Mouse (Mus musculus) kidney, adult 2 months (tissue): Measurements from ENCODE around the gene Olfr1133.

Experiments
- CTCF ChIP-seq: fragments of 200-500 bp; conservative IDR thresholded peaks from 2 replicates; pipeline ENCODE4 v1.5.1; 2011; ENCODE audit warnings: low read depth, mild to moderate bottlenecking, control low read depth, low read length, moderate library complexity, mixed read lengths; ENCODE audit not compliant: insufficient read depth, insufficient read length
- POLR2A ChIP-seq: fragments of 200-500 bp; IDR thresholded peaks from one replicate; pipeline ENCODE4 v1.6.1; 2011; ENCODE audit warnings: low read depth, low read length, control low read depth

DNA sequence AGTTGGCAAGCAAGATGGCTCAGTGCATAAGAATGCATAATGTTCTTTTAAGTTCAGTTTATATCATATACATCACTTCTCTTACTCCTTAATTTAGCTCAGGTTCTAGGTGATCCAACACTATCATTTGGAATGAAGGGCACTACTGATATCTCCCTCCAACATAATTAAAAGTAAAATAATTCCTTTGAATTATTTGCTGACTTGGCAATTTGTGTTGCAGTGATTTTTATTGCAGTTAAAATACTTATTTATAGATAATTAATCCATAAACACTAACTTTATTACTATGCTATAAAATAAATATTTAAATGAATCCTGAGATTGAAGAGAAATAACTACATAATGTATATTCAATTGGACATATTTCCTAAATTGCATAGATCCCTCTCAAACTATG is 4.7 kb downstream of the Olfr1133 start:
- TF ChIP-seq CTCF (no peak), POLR2A (no peak)
